Mouse (Mus musculus) CH12.LX (cell line): ENCODE results near the gene 4933428G20Rik.

Experiments
- CHD2 ChIP-seq: IDR thresholded peaks from 2 replicates; pipeline ENCODE4 v1.6.1; 2011; ENCODE audit warnings: low read length, improper control_type of control experiment
- CTCF ChIP-seq, 2 experiments: IDR thresholded peaks in 1 of 2; conservative IDR thresholded peaks in 1 of 2; 2 replicates each; pipeline ENCODE4 v1.5.1; 2011 to 2012; ENCODE audit warnings: low read depth in 2 of 2, low read length in 2 of 2, improper control_type of control experiment in 1 of 2, inconsistent platforms in 1 of 2, mild to moderate bottlenecking in 1 of 2, moderate library complexity in 1 of 2
- JUND ChIP-seq: conservative IDR thresholded peaks from 2 replicates; pipeline ENCODE4 v1.6.1; 2011; ENCODE audit warnings: low read depth, low read length, improper control_type of control experiment
- MAFK ChIP-seq: IDR thresholded peaks from 2 replicates; pipeline ENCODE4 v1.6.1; 2011; ENCODE audit warnings: low read length, improper control_type of control experiment; ENCODE audit not compliant: insufficient replicate concordance
- NRF1 ChIP-seq: IDR thresholded peaks from 2 replicates; pipeline ENCODE4 v1.6.1; 2014; ENCODE audit warnings: low read depth, mild to moderate bottlenecking, inconsistent platforms, low read length, improper control_type of control experiment, moderate library complexity
- POLR2A ChIP-seq: IDR thresholded peaks from 2 replicates; pipeline ENCODE4 v1.6.1; 2011; ENCODE audit warnings: low read depth, mild to moderate bottlenecking, improper control_type of control experiment, low read length
- TCF12 ChIP-seq: IDR thresholded peaks from 2 replicates; pipeline ENCODE4 v1.6.1; 2014; ENCODE audit warnings: low read depth, mild to moderate bottlenecking, inconsistent platforms, low read length, improper control_type of control experiment
- USF1 ChIP-seq: IDR thresholded peaks from 2 replicates; pipeline ENCODE4 v1.6.1; 2014; ENCODE audit warnings: low read depth, mild to moderate bottlenecking, inconsistent platforms, low read length, improper control_type of control experiment
- ZKSCAN1 ChIP-seq: IDR thresholded peaks from 2 replicates; pipeline ENCODE4 v1.6.1; 2012; ENCODE audit warnings: low read depth, inconsistent platforms, low read length, improper control_type of control experiment, borderline replicate concordance

DNA sequence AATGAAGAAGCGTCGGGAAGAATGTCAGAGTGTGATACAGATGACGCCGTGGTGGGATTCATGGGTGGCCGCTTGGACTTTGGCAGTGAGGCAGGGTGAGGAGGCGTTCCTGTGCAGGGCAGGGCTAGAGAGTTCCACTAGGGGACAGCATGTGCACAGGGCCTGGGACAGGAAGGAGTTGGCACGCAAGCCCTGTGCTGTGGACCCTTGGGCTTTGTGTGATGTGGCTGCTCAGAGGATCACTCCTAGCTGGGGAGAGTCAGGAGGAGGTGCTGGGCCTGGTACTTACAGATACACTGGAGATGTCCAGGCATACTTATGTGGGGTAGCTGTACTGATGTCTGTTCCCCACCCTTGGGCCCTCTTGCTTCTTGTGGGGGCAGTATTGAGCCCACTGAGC, 30.3 kb downstream of the 4933428G20Rik start:
- TF ChIP-seq POLR2A (no peak), TCF12 (no peak), USF1 (no peak), NRF1 (no peak), CTCF (conservative IDR thresholded peaks at IDR 0.05 in 1 of 2, IDR thresholded peaks at IDR 0.05 in 1 of 2; ENCODE audit: low read depth in 2 of 2, low read length in 2 of 2) (no peak), MAFK (no peak), ZKSCAN1 (no peak), JUND (no peak), CHD2 (no peak)
